Mouse (Mus musculus) T-cell, adult 66 days (primary cell): ENCODE results near the gene Ptrhd1. TPM values are rescaled to one million over a fixed set of nuclear protein-coding genes. Genes with fewer than 3 reads are reported as not detected.

Source experiments
- total RNA-seq, 2 experiments: library from RNA; stranded (reverse); gene quantifications; 3 replicates in 1 of 2; 4 replicates in 1 of 2; pipeline ENCODE4 v1.2.4; 2023

Ptrhd1 gene
- 1 to 10 TPM; 4.0 to 5.5 TPM for total RNA-seq

GRCm38 (mm10) chr12:4233572-4234508, at the start of gene Ptrhd1, which contains the start of gene Cenpo:
Gene Ptrhd1, plus strand, starts transcription at chr12:4234027.
Gene Cenpo, minus strand, starts transcription at chr12:4234294.

Other genes starting within 250 kb of the Ptrhd1 start
- gene Efr3b, start 195.1 kb upstream of the Ptrhd1 start, total RNA-seq: under 1 TPM in 1 of 2 experiments, not detected in 1; 0.52 TPM
- gene Dnajc27, start 151.4 kb upstream of the Ptrhd1 start, total RNA-seq: 10 to 100 TPM; 10.8 to 11.3 TPM
- gene Adcy3, start 100.9 kb upstream of the Ptrhd1 start, total RNA-seq: 10 to 100 TPM; 36.7 to 38.3 TPM
- gene Cenpo, start 267 bp downstream of the Ptrhd1 start, total RNA-seq: 10 to 100 TPM; 28.8 to 29.9 TPM
- gene Ncoa1, start 243.2 kb downstream of the Ptrhd1 start, total RNA-seq: 10 to 100 TPM; 40.2 to 44.5 TPM